Mouse (Mus musculus): ENCODE data around the gene Hspe1. TPM values are rescaled to one million over a fixed set of nuclear protein-coding genes. Genes with fewer than 3 reads are reported as not detected.

The Hspe1 gene
- polyA plus RNA-seq, 1 experiment from 2014 or later, result 434 TPM

- peaks cover 35% of the 10 kb centered on the region for H3K4me1 ChIP-seq
- 43% methylated on average over 7 of the region's 7 CpGs for WGBS
- H3K9ac ChIP-seq, result peak overlapping the region; percentile 94
- H3K27me3 ChIP-seq, result no peaks in the 10 kb centered on the region
- ATAC-seq (ENCODE audit: insufficient number of reproducible peaks, insufficient read depth, low FRiP score, low TSS enrichment, low read depth), result no peak
- 0 out of 2 replicates have a peak, but pooled peaks cover 4% of the 10 kb centered on the region for H3K9me3 ChIP-seq
- peaks cover 58% of the 10 kb centered on the region for H3K36me3 ChIP-seq
- peak overlapping the region; percentile 97 for H3K4me3 ChIP-seq
- peak overlapping the region; percentile 92 for H3K4me2 ChIP-seq
- no peak overlapping the region for H3K27ac ChIP-seq
Measured at GRCm38 (mm10) chr1:55085781-55086366, 2.1 kb upstream of the Hspe1 start.

- Histone ChIP-seq H3K4me3 (peak overlapping the region; percentile 97), H3K27ac (peak overlapping the region; percentile 93), H3K27me3 (no peaks in the 10 kb centered on the region), H3K4me1 (peaks cover 35% of the 10 kb centered on the region), H3K9me3 (0 out of 2 replicates have a peak, but pooled peaks cover 4% of the 10 kb centered on the region), H3K36me3 (peaks cover 54% of the 10 kb centered on the region), H3K9ac (peak overlapping the region; percentile 94), H3K4me2 (peak overlapping the region; percentile 92)
- no peak for ATAC-seq (ENCODE audit: insufficient number of reproducible peaks, insufficient read depth, low FRiP score, low TSS enrichment, low read depth)
- WGBS, result 2% methylated on average over 13 of the region's 13 CpGs
Measured at GRCm38 (mm10) chr1:55086868-55087400, 998 bp upstream of the Hspe1 start.

- ATAC-seq (ENCODE audit: insufficient number of reproducible peaks, insufficient read depth, low FRiP score, low TSS enrichment, low read depth), result peak; percentile 53
- 0% methylated on average over 56 of the region's 57 CpGs for WGBS
- Histone ChIP-seq H3K27me3 (no peaks in the 10 kb centered on the region), H3K4me2 (peak overlapping the region; percentile 92), H3K4me3 (peak overlapping the region; percentile 97), H3K36me3 (peaks cover 54% of the 10 kb centered on the region), H3K9ac (peak overlapping the region; percentile 94), H3K27ac (peak overlapping the region; percentile 93), H3K9me3 (0 out of 2 replicates have a peak, but pooled peaks cover 3% of the 10 kb centered on the region), H3K4me1 (peaks cover 35% of the 10 kb centered on the region)
Measured at GRCm38 (mm10) chr1:55087401-55087904, 479 bp upstream of the Hspe1 start.

GRCm38 (mm10) chr1:55088611-55089497 is 922 bp downstream of the Hspe1 start:
- Histone ChIP-seq H3K9me3 (no peaks in the 10 kb centered on the region), H3K4me3 (peak overlapping the region; percentile 97), H3K27me3 (no peaks in the 10 kb centered on the region), H3K9ac (peak overlapping the region; percentile 94), H3K36me3 (peaks cover 52% of the 10 kb centered on the region), H3K4me2 (peak overlapping the region; percentile 92), H3K4me1 (peaks cover 35% of the 10 kb centered on the region), H3K27ac (peak overlapping the region; percentile 93)
- no peak for ATAC-seq (ENCODE audit: insufficient number of reproducible peaks, insufficient read depth, low FRiP score, low TSS enrichment, low read depth)
- WGBS, result 6% methylated on average over 16 of the region's 16 CpGs

GRCm38 (mm10) chr1:55089498-55090064 is 1.6 kb downstream of the Hspe1 start:
- H3K27me3 ChIP-seq, result no peaks in the 10 kb centered on the region
- no peak for ATAC-seq (ENCODE audit: insufficient number of reproducible peaks, insufficient read depth, low FRiP score, low TSS enrichment, low read depth)

GRCm38 (mm10) chr1:55092056-55092455 is 4.1 kb downstream of the Hspe1 start:
- no peak for ATAC-seq (ENCODE audit: insufficient number of reproducible peaks, insufficient read depth, low FRiP score, low TSS enrichment, low read depth)
- Histone ChIP-seq H3K4me2 (no peak overlapping the region), H3K4me1 (peaks cover 9% of the 10 kb centered on the region), H3K36me3 (peaks cover 32% of the 10 kb centered on the region), H3K9ac (no peak overlapping the region), H3K4me3 (no peak overlapping the region), H3K27ac (no peak overlapping the region), H3K9me3 (no peaks in the 10 kb centered on the region), H3K27me3 (no peaks in the 10 kb centered on the region)
- 81% methylated on average over 2 of the region's 2 CpGs for WGBS

More at GRCm38 (mm10) chr1:55089498-55090064, 1.6 kb downstream of the Hspe1 start:
- H3K4me1 ChIP-seq, result peaks cover 29% of the 10 kb centered on the region
- 89% methylated on average over 5 of the region's 5 CpGs for WGBS
- H3K36me3 ChIP-seq, result peaks cover 45% of the 10 kb centered on the region
- peak overlapping the region; percentile 97 for H3K4me3 ChIP-seq
- peak overlapping the region; percentile 92 for H3K4me2 ChIP-seq
- no peak overlapping the region for H3K27ac ChIP-seq
- H3K9ac ChIP-seq, result peak overlapping the region; percentile 57; the same call in 1 of the 2 replicates
- no peaks in the 10 kb centered on the region for H3K9me3 ChIP-seq

- no peak overlapping the region for H3K4me2 ChIP-seq
- 83% methylated on average over 1 of the region's 1 CpGs for WGBS
- no peak overlapping the region for H3K9ac ChIP-seq
- ATAC-seq (ENCODE audit: insufficient number of reproducible peaks, insufficient read depth, low FRiP score, low TSS enrichment, low read depth), result no peak
- no peaks in the 10 kb centered on the region for H3K9me3 ChIP-seq
- no peaks in the 10 kb centered on the region for H3K27me3 ChIP-seq
- H3K27ac ChIP-seq, result no peak overlapping the region
- peaks cover 9% of the 10 kb centered on the region for H3K4me1 ChIP-seq
- H3K4me3 ChIP-seq, result no peak overlapping the region
- H3K36me3 ChIP-seq, result peaks cover 32% of the 10 kb centered on the region
Measured at GRCm38 (mm10) chr1:55092469-55092868, 4.5 kb downstream of the Hspe1 start.

- H3K36me3 ChIP-seq, result no peaks in the 10 kb centered on the region
- H3K4me2 ChIP-seq, result no peak overlapping the region
- H3K4me1 ChIP-seq, result no peaks in the 10 kb centered on the region
- no peak overlapping the region for H3K27ac ChIP-seq
- no peak overlapping the region for H3K9ac ChIP-seq
- no peak overlapping the region for H3K4me3 ChIP-seq
- 84% methylated on average over 9 of the region's 9 CpGs for WGBS
- no peaks in the 10 kb centered on the region for H3K27me3 ChIP-seq
- H3K9me3 ChIP-seq, result no peaks in the 10 kb centered on the region
- no peak for ATAC-seq (ENCODE audit: insufficient number of reproducible peaks, insufficient read depth, low FRiP score, low TSS enrichment, low read depth)
Measured at GRCm38 (mm10) chr1:55106919-55107585, 19.1 kb downstream of the Hspe1 start.

- no peak overlapping the region for H3K27ac ChIP-seq
- no peaks in the 10 kb centered on the region for H3K9me3 ChIP-seq
- H3K27me3 ChIP-seq, result no peaks in the 10 kb centered on the region
- H3K4me3 ChIP-seq, result no peak overlapping the region
- no peak for ATAC-seq (ENCODE audit: insufficient number of reproducible peaks, insufficient read depth, low FRiP score, low TSS enrichment, low read depth)
- H3K9ac ChIP-seq, result no peak overlapping the region
- no peaks in the 10 kb centered on the region for H3K4me1 ChIP-seq
- H3K4me2 ChIP-seq, result no peak overlapping the region
- 88% methylated on average over 1 of the region's 1 CpGs for WGBS
- no peaks in the 10 kb centered on the region for H3K36me3 ChIP-seq
Measured at GRCm38 (mm10) chr1:55107644-55108043, 19.7 kb downstream of the Hspe1 start.

- no peaks in the 10 kb centered on the region for H3K27me3 ChIP-seq
- H3K27ac ChIP-seq, result no peak overlapping the region
- no peaks in the 10 kb centered on the region for H3K36me3 ChIP-seq
- no peak overlapping the region for H3K9ac ChIP-seq
- H3K9me3 ChIP-seq, result no peaks in the 10 kb centered on the region
- H3K4me3 ChIP-seq, result no peak overlapping the region
- H3K4me2 ChIP-seq, result no peak overlapping the region
- WGBS, result 54% methylated on average over 2 of the region's 2 CpGs
- ATAC-seq (ENCODE audit: insufficient number of reproducible peaks, insufficient read depth, low FRiP score, low TSS enrichment, low read depth), result no peak
- no peaks in the 10 kb centered on the region for H3K4me1 ChIP-seq
Measured at GRCm38 (mm10) chr1:55108473-55108872, 20.5 kb downstream of the Hspe1 start.
